9 mouse cellular contexts compared by ENCODE assay signal in the genomic region with DNA sequence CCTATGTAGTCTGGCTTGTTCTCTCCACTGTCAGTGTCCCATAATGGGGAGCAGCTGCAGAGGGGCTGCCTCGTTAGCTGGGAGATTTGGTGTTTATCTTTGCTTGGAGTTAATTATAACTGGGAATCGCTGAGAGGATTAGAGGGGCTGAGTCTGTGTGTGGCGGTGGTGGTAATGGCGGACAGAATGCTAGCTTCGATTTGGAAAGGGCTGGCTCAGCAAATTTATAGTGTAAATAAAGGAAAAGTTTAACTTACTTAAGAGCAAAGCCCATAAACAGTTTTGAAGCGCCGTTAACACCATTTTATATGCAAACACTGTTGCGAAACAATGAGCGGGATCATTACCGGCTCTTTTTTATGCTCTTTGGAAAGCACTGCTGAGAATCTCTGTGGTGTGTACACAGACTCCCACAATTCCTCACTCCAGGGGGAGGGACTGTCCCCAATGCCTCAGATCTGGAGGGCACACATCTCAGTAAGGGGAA.
DNase-seq lines count a peak whose midpoint lies in the region; ATAC-seq and TF ChIP-seq lines count a peak whose summit lies in the region.
"Had no signal": no experiment of that assay in that cellular context is flagged by ENCODE, and none has a peak within 500 bp of the region (broad histone marks: within the 10 kb centered on the region; RNA-seq: fewer than 3 reads in every experiment).

No protein-coding gene starts in this region.

- TF ChIP-seq CTCF in kidney, adult 2 months (conservative IDR thresholded peaks at IDR 0.05; ENCODE audit: insufficient read depth, insufficient read length, low read depth, low read length), result no peak

- H3K27ac ChIP-seq in kidney, embryonic 16.5 days (ENCODE audit: low read length), result peak overlapping the region; percentile 31; the same call in 1 of the 2 replicates
- no peak overlapping the region for H3K27ac ChIP-seq in kidney, adult 2 months (ENCODE audit: insufficient read depth, low read depth, low read length)
- no peak overlapping the region for H3K27ac ChIP-seq in liver, embryonic 16.5 days (ENCODE audit: low read length)

- H3K36me3 ChIP-seq in kidney, embryonic 16.5 days (ENCODE audit: insufficient read depth, low read length), result 0 out of 2 replicates have a peak, but pooled peaks cover 4% of the 10 kb centered on the region
- no peaks in the 10 kb centered on the region; the same call in 1 of the 2 replicates for H3K36me3 ChIP-seq in kidney, adult 2 months (ENCODE audit: control insufficient read depth, insufficient read depth, low read length)
- H3K36me3 ChIP-seq in liver, embryonic 16.5 days (ENCODE audit: control insufficient read depth, insufficient read depth), result no peaks in the 10 kb centered on the region

- peak overlapping the region; percentile 27; the same call in 1 of the 2 replicates for H3K9ac ChIP-seq in kidney, embryonic 16.5 days (replicated peaks; ENCODE audit: low read length)
- no peak overlapping the region for H3K9ac ChIP-seq in liver, embryonic 16.5 days (ENCODE audit: low read depth, low read length)

- 38% methylated on average over 10 of the region's 10 CpGs for WGBS in kidney, embryonic 16.5 days
- WGBS in kidney, adult 2 months, result 31% methylated on average over 10 of the region's 10 CpGs
- 50% methylated on average over 10 of the region's 10 CpGs for WGBS in liver, embryonic 16.5 days (ENCODE audit: insufficient replicate concordance)

- 0 out of 2 replicates have a peak, but pooled peaks have one; percentile 8 for ATAC-seq in kidney, embryonic 16.5 days (ENCODE audit: low FRiP score, low TSS enrichment)
- 0 out of 2 replicates have a peak, but pooled peaks have one; percentile 37 for ATAC-seq in liver, embryonic 16.5 days (ENCODE audit: low read depth)

- 0 out of 2 replicates have a peak overlapping the region, but pooled peaks have one; percentile 10 for H3K4me3 ChIP-seq in kidney, embryonic 16.5 days (ENCODE audit: low read length)
- no peak overlapping the region for H3K4me3 ChIP-seq in kidney, adult 2 months (ENCODE audit: insufficient read depth, low read depth, low read length)
- H3K4me3 ChIP-seq in liver, embryonic 16.5 days (ENCODE audit: low read depth, low read length), result peak overlapping the region; percentile 17; the same call in 1 of the 2 replicates

- no peak for DNase-seq in kidney, adult 2 months
- peak; percentile 63 for DNase-seq in forelimb bud, embryonic 11.5 days (ENCODE audit: low read depth, low spot score)
- peak; percentile 86 for DNase-seq in retina, postnatal 1 day
- DNase-seq in cerebellum, adult 11 months, result no peak
- DNase-seq in Muller cell, postnatal 12 days (ENCODE audit: inconsistent ontology term), result no peak
- no peak for DNase-seq in ovary, postnatal 36 days (ENCODE audit: low spot score)
- DNase-seq: cerebellum, adult 9-11 months had no signal

- H3K9me3 ChIP-seq in kidney, embryonic 16.5 days (ENCODE audit: low read length), result no peaks in the 10 kb centered on the region
- H3K9me3 ChIP-seq in liver, embryonic 16.5 days (replicated peaks; ENCODE audit: control insufficient read depth, low read length), result no peaks in the 10 kb centered on the region

- peak overlapping the region; percentile 31 for H3K4me2 ChIP-seq in kidney, embryonic 16.5 days (replicated peaks; ENCODE audit: low read depth, low read length)
- H3K4me2 ChIP-seq in liver, embryonic 16.5 days (ENCODE audit: low read depth, low read length), result peak overlapping the region; percentile 43

- H3K4me1 ChIP-seq in kidney, embryonic 16.5 days (ENCODE audit: insufficient read depth, low read length), result peaks cover 38% of the 10 kb centered on the region
- H3K4me1 ChIP-seq in kidney, adult 2 months (ENCODE audit: control insufficient read depth, insufficient read depth, low read length), result no peaks in the 10 kb centered on the region
- H3K4me1 ChIP-seq in liver, embryonic 16.5 days (ENCODE audit: control insufficient read depth, low read depth, low read length), result no peaks in the 10 kb centered on the region

- TF ChIP-seq POLR2A in kidney, adult 2 months (IDR thresholded peaks at IDR 0.05; ENCODE audit: low read depth, low read length), result no peak

- no peaks in the 10 kb centered on the region for H3K27me3 ChIP-seq in kidney, embryonic 16.5 days (ENCODE audit: insufficient read depth, low read length)
- no peaks in the 10 kb centered on the region for H3K27me3 ChIP-seq in kidney, adult 2 months (replicated peaks; ENCODE audit: control insufficient read depth, insufficient read depth, low read length)
- H3K27me3 ChIP-seq in liver, embryonic 16.5 days (ENCODE audit: control insufficient read depth, insufficient read depth, low read depth, low read length), result no peaks in the 10 kb centered on the region

Comparison
In these comparisons a context has a peak if more than half of its experiments do, and no peak if none do; other contexts are left out.
1. DNase-seq: peak in forelimb bud, embryonic 11.5 days (single experiment) and retina, postnatal 1 day (single experiment); none in kidney, adult 2 months (single experiment), cerebellum, adult 11 months (single experiment), Muller cell, postnatal 12 days (single experiment) and ovary, postnatal 36 days (single experiment).